9 mouse cellular contexts compared by ENCODE assay signal in genomic region chr11:4291639-4292038, GRCm38 (mm10). TPM values are rescaled to one million over a fixed set of nuclear protein-coding genes. Genes with fewer than 3 reads are reported as not detected.
A peak's percentile ranks its signal among the peaks of the same experiment; 100 is the strongest.
DNase-seq lines count a peak whose midpoint lies in the region; ATAC-seq and TF ChIP-seq lines count a peak whose summit lies in the region.
"Had no signal": no experiment of that assay in that cellular context is flagged by ENCODE, and none has a peak within 500 bp of the region (broad histone marks: within the 10 kb centered on the region; RNA-seq: fewer than 3 reads in every experiment).

No protein-coding gene starts in this region.

- H3K27me3 ChIP-seq in midbrain, postnatal 0 days (ENCODE audit: insufficient read depth, low read length): no peaks in the 10 kb centered on the region
- no peaks in the 10 kb centered on the region for H3K27me3 ChIP-seq in midbrain, embryonic 16.5 days (ENCODE audit: control insufficient read depth, insufficient read depth, low read depth, low read length)
- no peaks in the 10 kb centered on the region; the same call in 1 of the 2 replicates for H3K27me3 ChIP-seq in kidney, embryonic 15.5 days

- 68% methylated on average over 6 of the region's 6 CpGs for WGBS in midbrain, postnatal 0 days
- 79% methylated on average over 6 of the region's 6 CpGs for WGBS in midbrain, embryonic 16.5 days
- 85% methylated on average over 6 of the region's 6 CpGs for WGBS in kidney, embryonic 15.5 days

- peak; percentile 76 for DNase-seq in midbrain, postnatal 0 days (ENCODE audit: low spot score)
- DNase-seq in cerebellum, adult 9-11 months: peak; percentile 66
- peak; percentile 55 to 73 for DNase-seq in heart, postnatal 14 days
- DNase-seq in skeletal muscle tissue, adult 2 months (ENCODE audit: low read depth, low spot score): peak; percentile 47
- DNase-seq in thymus, postnatal 0 days (ENCODE audit: low spot score): no peak
- no peak for DNase-seq in kidney, postnatal 4 days

- H3K4me2 ChIP-seq in midbrain, postnatal 0 days (ENCODE audit: low read depth, low read length, poor library complexity, severe bottlenecking): no peak overlapping the region
- no peak overlapping the region for H3K4me2 ChIP-seq in midbrain, embryonic 16.5 days (ENCODE audit: low read length)
- no peak overlapping the region for H3K4me2 ChIP-seq in kidney, embryonic 15.5 days
- H3K4me2 ChIP-seq: limb, embryonic 12.5 days had no signal

- H3K4me1 ChIP-seq in midbrain, postnatal 0 days (ENCODE audit: insufficient read depth, low read length): no peaks in the 10 kb centered on the region
- H3K4me1 ChIP-seq in midbrain, embryonic 16.5 days (ENCODE audit: control insufficient read depth, insufficient read depth, low read length): peaks cover 4% of the 10 kb centered on the region; the same call in 1 of the 2 replicates
- peaks cover 9% of the 10 kb centered on the region for H3K4me1 ChIP-seq in kidney, embryonic 15.5 days

- H3K9ac ChIP-seq in midbrain, postnatal 0 days (replicated peaks; ENCODE audit: low read length, poor library complexity, severe bottlenecking): no peak overlapping the region
- no peak overlapping the region for H3K9ac ChIP-seq in midbrain, embryonic 16.5 days (ENCODE audit: low read depth, low read length)
- H3K9ac ChIP-seq in kidney, embryonic 15.5 days: no peak overlapping the region
- H3K9ac ChIP-seq: limb, embryonic 12.5 days had no signal

- H3K36me3 ChIP-seq in midbrain, postnatal 0 days (ENCODE audit: insufficient read depth, low read length): no peaks in the 10 kb centered on the region
- no peaks in the 10 kb centered on the region for H3K36me3 ChIP-seq in midbrain, embryonic 16.5 days (ENCODE audit: control insufficient read depth, insufficient read depth, low read length)
- no peaks in the 10 kb centered on the region for H3K36me3 ChIP-seq in kidney, embryonic 15.5 days
- H3K36me3 ChIP-seq: limb, embryonic 12.5 days had no signal

- H3K27ac ChIP-seq in midbrain, postnatal 0 days (ENCODE audit: low read depth, low read length): no peak overlapping the region
- no peak overlapping the region for H3K27ac ChIP-seq in midbrain, embryonic 16.5 days (ENCODE audit: low read length)
- H3K27ac ChIP-seq in kidney, embryonic 15.5 days: no peak overlapping the region
- H3K27ac ChIP-seq: limb, embryonic 12.5 days had no signal

- intact Hi-C loops in heart, postnatal 14 days (cut with DNase I): no loop called here

- peak; percentile 69 for ATAC-seq in midbrain, postnatal 0 days (ENCODE audit: low FRiP score)
- ATAC-seq in midbrain, embryonic 16.5 days: no peak
- no peak for ATAC-seq in kidney, embryonic 15.5 days (replicated peaks; ENCODE audit: low FRiP score)

- H3K4me3 ChIP-seq in midbrain, postnatal 0 days (ENCODE audit: low read depth, low read length): no peak overlapping the region
- no peak overlapping the region for H3K4me3 ChIP-seq in midbrain, embryonic 16.5 days (ENCODE audit: low read depth, low read length)
- no peak overlapping the region for H3K4me3 ChIP-seq in kidney, embryonic 15.5 days (replicated peaks)
- H3K4me3 ChIP-seq: limb, embryonic 12.5 days had no signal

- TF ChIP-seq CTCF in midbrain, postnatal 0 days (IDR thresholded peaks at IDR 0.05): no peak

- H3K9me3 ChIP-seq in midbrain, postnatal 0 days (ENCODE audit: low read length): no peaks in the 10 kb centered on the region
- no peaks in the 10 kb centered on the region for H3K9me3 ChIP-seq in midbrain, embryonic 16.5 days (replicated peaks; ENCODE audit: control insufficient read depth, low read length, poor library complexity, severe bottlenecking)
- no peaks in the 10 kb centered on the region for H3K9me3 ChIP-seq in kidney, embryonic 15.5 days (replicated peaks)
- H3K9me3 ChIP-seq: limb, embryonic 12.5 days had no signal

RNA-seq across cellular contexts. Expression of gene Lif, which starts 34.3 kb away (rescaled TPM):
- 0.05 TPM in 2 replicates for total RNA-seq in midbrain, postnatal 0 days (2014; rRNA removed)
- 0.05 TPM in 1 of 2 replicates, not detected in the other for polyA plus RNA-seq in midbrain, postnatal 0 days (2015; fragmentation: Nextera tagmentation; extraction: Ambion mirVana)
- polyA plus RNA-seq in midbrain, embryonic 16.5 days (2015; fragmentation: Nextera tagmentation; extraction: Ambion mirVana): 0.06 TPM in 1 of 2 replicates, not detected in the other
- total RNA-seq in heart, postnatal 14 days (2021): under 1 TPM; 0.14 to 0.37 TPM
- polyA plus RNA-seq in kidney, embryonic 15.5 days (2015; fragmentation: Nextera tagmentation; extraction: Ambion mirVana): 0.08 and 0.22 TPM in 2 replicates
- polyA plus RNA-seq in thymus, postnatal 0 days (2015; fragmentation: Nextera tagmentation; extraction: Ambion mirVana): 0.49 and 0.65 TPM in 2 replicates

RNA-seq across cellular contexts. Expression of gene Osm, which starts 55.4 kb away (rescaled TPM):
- 0.16 TPM in 1 of 2 replicates, not detected in the other for total RNA-seq in midbrain, postnatal 0 days (2014; rRNA removed)
- polyA plus RNA-seq in midbrain, postnatal 0 days (2015; fragmentation: Nextera tagmentation; extraction: Ambion mirVana): 0.10 and 0.14 TPM in 2 replicates
- 0.08 and 0.19 TPM in 2 replicates for polyA plus RNA-seq in midbrain, embryonic 16.5 days (2015; fragmentation: Nextera tagmentation; extraction: Ambion mirVana)
- under 1 TPM in 1 of 2 experiments, not detected in 1; 0.10 TPM for total RNA-seq in heart, postnatal 14 days (2021)
- not detected in 2 replicates for polyA plus RNA-seq in kidney, embryonic 15.5 days (2015; fragmentation: Nextera tagmentation; extraction: Ambion mirVana)
- 2.1 and 2.6 TPM in 2 replicates for polyA plus RNA-seq in thymus, postnatal 0 days (2015; fragmentation: Nextera tagmentation; extraction: Ambion mirVana)
- polyA plus RNA-seq: limb, embryonic 12.5 days had no signal

Comparison
In these comparisons a context has a peak if more than half of its experiments do, and no peak if none do; other contexts are left out.
1. DNase-seq: peak in midbrain, postnatal 0 days (single experiment), cerebellum, adult 9-11 months (single experiment), heart, postnatal 14 days (2 of 2) and skeletal muscle tissue, adult 2 months (single experiment); none in thymus, postnatal 0 days (single experiment) and kidney, postnatal 4 days (0 of 2).